Mouse (Mus musculus): ENCODE measurements at regions not wholly inside any gene's neighbourhood (a gene's known extent, or its start where the extent isn't known, plus 50 kb on each side); places are given as distances from the start of the nearest gene placed in this dataset.

DNA sequence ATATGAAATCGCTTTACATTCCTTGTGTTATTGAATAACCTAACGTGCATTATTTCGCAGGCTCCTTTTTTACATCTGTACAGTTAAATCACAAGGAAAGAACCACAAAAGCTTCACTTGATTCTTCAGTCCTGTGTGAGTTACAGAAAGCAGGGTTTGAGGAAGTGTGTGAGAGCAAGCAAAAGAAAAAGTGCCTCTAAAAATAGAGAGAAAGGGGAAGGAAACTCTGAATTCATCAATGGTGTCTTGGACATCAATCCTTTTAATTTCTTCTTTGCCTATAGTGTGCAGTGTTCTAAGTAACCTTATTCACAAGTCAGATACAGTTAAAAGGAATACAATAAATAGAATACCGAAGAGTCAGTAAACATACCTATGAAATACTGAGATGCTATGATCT, 785.7 kb upstream of the 4930412O13Rik start:
- no peak for DNase-seq
- intact Hi-C loops (cut with DNase I) = no loop called here
- Histone ChIP-seq H3K4me3 (no peak overlapping the region), H3K27ac (no peak overlapping the region)
- TF ChIP-seq CTCF (IDR thresholded peaks at IDR 0.05) = no peak

DNA sequence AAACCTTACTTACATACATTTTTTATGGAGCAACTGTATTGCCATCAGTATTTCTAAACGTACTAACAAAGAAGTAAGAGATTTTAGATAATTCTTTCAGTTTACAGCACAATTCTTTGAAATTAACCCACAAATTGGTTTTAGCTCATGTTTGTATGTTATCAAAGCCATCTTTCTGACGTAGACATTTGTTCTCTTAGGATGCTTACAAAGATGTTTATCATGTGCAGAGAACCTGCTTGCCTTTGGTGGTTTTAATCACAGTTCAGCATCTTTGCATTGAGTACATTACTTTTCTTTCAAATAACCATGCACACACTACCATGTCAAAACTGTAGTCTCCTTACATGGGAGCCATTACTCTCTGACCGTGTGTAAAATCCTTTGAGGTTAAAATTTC, 764.4 kb upstream of the 4930412O13Rik start:
- Histone ChIP-seq H3K27ac (no peak overlapping the region), H3K4me3 (no peak overlapping the region)
- TF ChIP-seq CTCF (IDR thresholded peaks at IDR 0.05) = no peak
- intact Hi-C loops (cut with DNase I) = no loop called here
- no peak for DNase-seq

- no peak for TF ChIP-seq CTCF (IDR thresholded peaks at IDR 0.05)
- DNase-seq = no peak
- Histone ChIP-seq H3K4me3 (no peak overlapping the region), H3K27ac (no peak overlapping the region)
- intact Hi-C loops (cut with DNase I) = no loop called here
Observed at GRCm38 (mm10) chr2:9117523-9117922, 763.5 kb upstream of the 4930412O13Rik start.

DNA sequence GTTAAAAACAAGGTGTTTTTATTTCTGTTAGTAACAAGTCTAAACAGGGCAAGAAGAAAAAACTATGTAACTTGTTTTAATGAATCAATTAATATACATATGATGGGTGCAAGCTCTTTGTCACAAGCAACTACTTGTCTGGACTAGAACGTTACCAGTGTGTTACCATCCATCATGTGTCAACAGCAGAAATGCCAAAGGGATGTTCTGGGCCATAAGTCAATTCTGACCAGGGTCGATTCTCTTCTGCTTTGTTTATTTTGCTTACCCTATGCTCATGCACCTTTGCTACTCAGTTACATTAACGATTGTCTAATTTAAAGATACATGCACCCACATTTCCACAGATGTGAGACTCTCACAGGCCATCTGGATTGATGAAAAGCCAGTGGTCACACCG, 744.1 kb upstream of the 4930412O13Rik start:
- DNase-seq = no peak
- no peak for TF ChIP-seq CTCF (IDR thresholded peaks at IDR 0.05)
- no peak overlapping the region for H3K27ac ChIP-seq
- intact Hi-C loops (cut with DNase I) = no loop called here
- H3K4me3 ChIP-seq = no peak overlapping the region

- no peak for TF ChIP-seq CTCF (IDR thresholded peaks at IDR 0.05)
Observed at GRCm38 (mm10) chr2:9141411-9141810, 739.6 kb upstream of the 4930412O13Rik start.

DNA sequence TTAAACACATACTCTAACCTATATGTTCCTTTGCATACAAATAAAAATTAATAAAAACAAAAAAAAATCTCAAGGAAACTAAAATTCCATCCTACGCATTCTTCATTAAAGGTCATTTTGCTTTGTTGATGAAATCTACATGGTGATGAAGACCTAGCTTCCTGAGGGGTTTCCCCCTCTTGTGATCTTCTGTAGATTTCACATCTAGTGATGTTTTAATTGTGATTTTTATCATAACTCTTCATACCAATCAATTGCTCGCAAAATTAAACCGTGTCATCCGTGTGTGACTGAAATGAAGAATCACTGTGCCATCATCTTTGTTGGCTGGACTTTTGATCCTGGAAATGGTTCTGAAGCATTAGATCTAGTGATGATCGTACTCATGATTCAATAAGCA, 725.4 kb upstream of the 4930412O13Rik start:
- DNase-seq = no peak
- intact Hi-C loops (cut with DNase I) = no loop called here
- Histone ChIP-seq H3K27ac (no peak overlapping the region), H3K4me3 (no peak overlapping the region)
- TF ChIP-seq CTCF (IDR thresholded peaks at IDR 0.05) = no peak

More at GRCm38 (mm10) chr2:9141411-9141810, 739.6 kb upstream of the 4930412O13Rik start:
- no peak for DNase-seq
- Histone ChIP-seq H3K27ac (no peak overlapping the region), H3K4me3 (no peak overlapping the region)
- intact Hi-C loops (cut with DNase I) = no loop called here

DNA sequence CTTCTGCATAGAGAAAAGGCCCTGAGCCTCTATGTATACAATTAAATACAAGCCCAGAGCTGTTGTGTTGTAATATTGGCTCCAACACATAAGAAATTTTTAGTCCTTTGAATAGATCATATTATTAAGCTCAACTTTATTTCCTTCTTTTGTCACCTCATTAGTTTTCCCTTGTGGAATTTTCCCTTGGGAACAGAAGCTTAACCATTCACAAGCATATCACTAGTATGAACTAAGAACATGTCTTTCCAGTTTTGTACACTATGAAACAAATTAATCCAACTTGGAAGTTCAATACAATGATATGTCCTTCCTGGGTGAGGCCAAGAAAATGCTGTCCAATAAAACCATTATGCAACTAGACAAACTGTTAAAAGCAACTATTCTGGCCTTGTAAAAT, 720.9 kb upstream of the 4930412O13Rik start:
- H3K4me3 ChIP-seq = no peak overlapping the region
- intact Hi-C loops (cut with DNase I) = no loop called here
- TF ChIP-seq CTCF (IDR thresholded peaks at IDR 0.05) = no peak
- no peak for DNase-seq
- H3K27ac ChIP-seq = no peak overlapping the region

DNA sequence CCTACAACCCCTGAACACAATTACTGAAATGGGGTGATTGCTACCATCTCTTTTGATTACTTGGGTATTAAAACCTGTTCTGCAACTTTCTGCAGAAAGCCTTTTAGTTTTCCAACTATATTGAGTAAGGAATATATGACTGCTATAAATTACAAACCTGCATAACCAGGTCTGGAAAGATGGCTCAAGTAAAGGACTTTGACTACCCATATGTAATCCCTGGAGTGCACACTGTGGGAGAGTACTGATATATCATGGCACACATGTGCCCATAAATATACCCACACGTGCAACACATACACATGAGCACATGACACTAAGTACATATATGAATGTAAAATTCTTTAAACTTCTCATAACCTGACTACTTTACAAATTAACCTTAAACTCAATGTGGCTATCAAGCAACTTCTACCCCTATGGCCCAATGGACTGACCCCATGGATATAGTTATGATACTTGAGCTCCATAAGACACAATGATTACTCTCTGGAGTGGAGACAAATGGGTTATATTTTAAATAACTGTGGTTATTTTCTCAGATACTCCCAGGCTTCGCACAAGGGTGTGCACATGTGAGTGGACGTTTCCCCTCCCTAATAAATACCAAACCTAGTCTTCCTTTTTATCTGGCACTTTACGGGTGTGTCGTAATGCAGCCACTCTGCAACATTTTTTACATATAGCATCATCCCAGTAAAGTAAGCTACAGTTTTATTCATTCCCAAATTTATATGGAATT, 717.1 kb upstream of the 4930412O13Rik start:
- Histone ChIP-seq H3K4me3 (no peak overlapping the region), H3K27ac (no peak overlapping the region)
- DNase-seq = no peak
- no peak for TF ChIP-seq CTCF (IDR thresholded peaks at IDR 0.05)
- intact Hi-C loops (cut with DNase I) = no loop called here

DNA sequence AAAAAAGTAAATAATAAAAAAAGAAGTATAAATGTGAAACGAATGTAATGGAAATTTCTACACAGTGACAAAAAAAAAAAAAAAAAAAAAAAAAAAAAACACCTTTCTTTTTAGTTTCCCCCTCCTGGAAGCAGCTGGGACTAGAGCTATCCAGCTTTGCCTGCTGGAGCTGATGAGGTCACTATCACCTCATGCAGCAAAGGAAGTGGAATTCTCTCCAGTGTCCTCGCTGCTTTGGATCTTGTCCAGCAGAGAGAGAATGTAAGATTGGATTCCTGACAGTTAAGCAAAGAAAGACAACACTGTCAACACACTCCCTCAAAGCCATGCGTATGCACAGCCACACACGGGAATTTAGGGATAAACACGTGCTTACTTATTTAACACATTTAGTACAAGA, 698.9 kb upstream of the 4930412O13Rik start:
- TF ChIP-seq CTCF (IDR thresholded peaks at IDR 0.05) = no peak
- intact Hi-C loops (cut with DNase I) = no loop called here
- DNase-seq = no peak
- Histone ChIP-seq H3K27ac (no peak overlapping the region), H3K4me3 (no peak overlapping the region)

DNA sequence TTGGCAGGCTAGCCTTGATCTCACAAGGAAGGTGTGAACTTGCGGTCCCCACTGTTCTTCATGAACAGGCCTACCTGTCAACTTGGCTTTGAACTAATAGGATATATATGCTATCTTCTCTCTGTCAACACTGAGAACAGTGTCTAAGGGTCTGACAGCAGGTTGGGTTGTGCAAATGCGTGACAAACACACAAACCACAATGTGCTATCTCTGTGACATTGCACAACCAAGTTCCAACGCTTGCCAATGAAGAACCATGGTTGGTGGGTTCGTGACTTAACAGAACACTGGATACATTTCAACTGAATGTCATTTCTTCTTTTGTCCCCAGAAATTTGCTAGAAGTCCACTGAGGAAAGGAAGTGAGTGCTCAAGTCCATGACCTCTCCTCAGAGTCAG, 696.8 kb upstream of the 4930412O13Rik start:
- DNase-seq = no peak
- Histone ChIP-seq H3K27ac (no peak overlapping the region), H3K4me3 (no peak overlapping the region)
- TF ChIP-seq CTCF (IDR thresholded peaks at IDR 0.05) = no peak
- intact Hi-C loops (cut with DNase I) = no loop called here

DNA sequence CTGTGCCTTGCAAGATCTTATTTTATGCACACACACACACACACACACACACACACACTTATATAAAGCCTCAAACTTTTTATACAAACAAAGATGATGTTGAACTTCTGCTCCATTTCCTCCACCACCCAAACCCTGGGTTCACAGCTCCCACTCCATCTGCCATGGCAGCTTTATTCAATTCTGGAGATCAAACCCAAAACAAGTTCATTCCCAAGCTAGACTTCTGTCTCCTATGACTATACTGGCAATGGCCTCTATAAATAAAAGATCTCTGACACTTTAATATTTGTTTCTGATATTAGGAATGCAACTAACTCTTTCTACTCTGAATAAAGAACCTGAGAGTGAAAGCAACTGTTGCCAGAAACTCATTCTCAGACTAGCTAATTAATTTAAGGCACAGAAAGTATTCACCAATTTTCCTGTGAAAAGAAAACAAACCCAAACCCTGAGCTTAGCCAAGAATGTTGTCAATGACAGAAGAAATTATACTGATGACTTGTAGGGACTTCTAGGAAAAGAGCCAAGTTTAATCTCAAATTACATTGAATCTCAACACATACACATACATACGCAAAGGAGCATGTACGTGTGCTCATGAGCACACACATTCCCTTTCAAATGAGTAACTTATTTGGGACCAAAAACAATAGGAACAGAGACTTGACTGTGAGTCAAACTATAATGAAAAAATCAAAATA, 695.1 kb upstream of the 4930412O13Rik start:
- intact Hi-C loops (cut with DNase I) = no loop called here
- Histone ChIP-seq H3K4me3 (no peak overlapping the region), H3K27ac (no peak overlapping the region)
- DNase-seq = no peak
- no peak for TF ChIP-seq CTCF (IDR thresholded peaks at IDR 0.05)

DNA sequence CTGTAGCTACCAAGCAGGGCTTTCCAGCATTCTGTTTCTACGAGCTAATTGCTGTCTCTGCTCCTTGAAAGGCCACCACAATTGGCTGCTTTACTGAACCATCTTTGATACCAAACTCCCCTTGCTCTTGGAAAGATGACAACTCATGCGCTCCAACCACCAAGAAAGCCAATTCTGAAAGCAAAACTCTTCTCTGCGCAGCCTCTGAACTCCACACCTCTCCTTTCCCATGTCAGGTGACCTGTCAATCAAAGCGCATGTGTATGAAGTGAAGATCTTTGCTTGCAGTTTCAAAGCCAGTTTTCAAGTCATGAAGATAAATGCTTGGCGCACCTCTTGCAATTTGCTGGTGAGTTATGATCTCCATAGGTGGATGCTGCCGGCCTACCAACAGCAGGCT, 687.9 kb upstream of the 4930412O13Rik start:
- intact Hi-C loops (cut with DNase I) = no loop called here
- TF ChIP-seq CTCF (IDR thresholded peaks at IDR 0.05) = no peak
- Histone ChIP-seq H3K4me3 (no peak overlapping the region), H3K27ac (no peak overlapping the region)
- no peak for DNase-seq

DNA sequence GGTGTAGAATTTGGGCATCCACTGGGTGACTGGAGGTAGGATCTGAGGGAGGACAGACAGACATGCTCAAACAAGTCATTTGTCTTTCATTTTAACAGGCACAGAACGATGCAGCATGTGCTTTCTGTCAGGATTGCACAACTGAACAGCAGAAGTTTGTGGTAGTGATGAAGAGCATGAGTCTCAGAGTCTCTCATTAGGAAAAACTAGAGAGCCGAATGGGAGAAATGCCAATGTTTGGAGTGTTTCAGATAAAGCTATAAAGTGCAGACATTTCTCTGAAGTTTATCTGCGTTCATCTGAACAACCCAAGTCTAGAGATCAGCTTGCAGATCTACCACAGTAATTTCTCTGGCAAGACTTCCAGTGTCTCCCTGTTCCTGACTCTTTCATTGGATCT, 684.0 kb upstream of the 4930412O13Rik start:
- intact Hi-C loops (cut with DNase I) = no loop called here
- no peak overlapping the region for H3K4me3 ChIP-seq
- no peak for DNase-seq
- TF ChIP-seq CTCF (IDR thresholded peaks at IDR 0.05) = no peak
- no peak overlapping the region for H3K27ac ChIP-seq

- Histone ChIP-seq H3K27ac (no peak overlapping the region), H3K4me3 (no peak overlapping the region)
- intact Hi-C loops (cut with DNase I) = no loop called here
- no peak for TF ChIP-seq CTCF (IDR thresholded peaks at IDR 0.05)
- DNase-seq = no peak
Observed at GRCm38 (mm10) chr2:9207963-9208362, 673.1 kb upstream of the 4930412O13Rik start.
